Comparison of ENCODE assay signal across 8 mouse cellular contexts in the genomic region with DNA sequence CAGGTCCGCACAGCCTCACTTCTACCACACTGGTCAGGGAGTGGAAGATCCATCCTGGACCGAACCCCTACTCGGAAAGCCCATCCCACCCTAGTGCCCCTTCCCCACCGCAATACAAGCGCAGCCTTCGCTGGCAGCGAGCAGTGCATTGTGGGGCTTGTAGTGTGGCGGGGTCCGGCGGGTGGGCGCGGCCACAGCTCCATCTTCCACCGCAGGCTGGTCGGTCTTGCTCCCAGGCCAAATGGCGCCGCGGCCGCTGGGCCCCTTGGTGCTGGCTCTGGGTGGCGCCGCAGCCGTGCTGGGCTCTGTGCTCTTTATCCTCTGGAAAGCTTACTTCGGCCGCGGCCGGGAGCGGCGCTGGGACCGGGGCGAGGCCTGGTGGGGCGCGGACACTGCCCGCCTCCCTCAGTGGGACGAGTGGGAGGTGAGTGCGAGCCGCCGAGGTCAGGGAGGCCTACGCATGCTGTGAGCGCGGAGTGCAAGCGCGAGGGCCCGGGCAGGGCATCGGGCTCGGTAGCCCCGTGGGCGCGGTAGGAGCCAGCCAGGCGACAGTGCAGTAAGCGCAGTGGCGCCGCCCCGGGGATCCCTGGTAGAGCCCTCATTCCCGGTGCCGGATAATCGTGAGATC. TPM values are rescaled to one million over a fixed set of nuclear protein-coding genes. Genes with fewer than 3 reads are reported as not detected.
DNase-seq lines count a peak whose midpoint lies in the region; ATAC-seq and TF ChIP-seq lines count a peak whose summit lies in the region.

A gene (plus strand): TSS at position 162 of the 628 bp plus-strand sequence.

- H3K36me3 ChIP-seq in CH12.LX (replicated peaks in 1 of 2; ENCODE audit: control insufficient read depth in 1 of 2, insufficient read depth in 1 of 2, low read length in 1 of 2), result peaks cover 2 to 11% of the 10 kb centered on the region in 2 experiments
- H3K36me3 ChIP-seq in forebrain, embryonic 13.5 days (ENCODE audit: poor library complexity, severe bottlenecking), result peaks cover 33% of the 10 kb centered on the region
- H3K36me3 ChIP-seq in heart, postnatal 0 days (replicated peaks; ENCODE audit: control insufficient read depth, insufficient read depth, low read length), result peaks cover 27% of the 10 kb centered on the region
- H3K36me3 ChIP-seq in neural tube, embryonic 15.5 days, result peaks cover 27% of the 10 kb centered on the region
- H3K36me3 ChIP-seq in thymus, adult 2 months (ENCODE audit: control insufficient read depth, insufficient read depth, low read length), result no peaks in the 10 kb centered on the region

- dilution Hi-C loops in CH12.LX (cut with MboI; ENCODE audit: extremely low pct_ligation_motif_present, extremely low pct_unique_long_range_greater_than_20kb, low sequenced_read_pairs), result no loop called here

- peak within 1 kb of the TSS; percentile 72 for H3K4me2 ChIP-seq in CH12.LX (ENCODE audit: insufficient read depth, low read depth, poor library complexity, severe bottlenecking)
- H3K4me2 ChIP-seq in forebrain, embryonic 13.5 days, result peak within 1 kb of the TSS; percentile 76
- H3K4me2 ChIP-seq in heart, postnatal 0 days (ENCODE audit: low read depth, low read length), result peak within 1 kb of the TSS; percentile 73
- peak within 1 kb of the TSS; percentile 88 for H3K4me2 ChIP-seq in neural tube, embryonic 15.5 days

- no peaks in the 10 kb centered on the region for H3K79me2 ChIP-seq in CH12.LX (replicated peaks; ENCODE audit: control insufficient read depth, extremely low read depth, insufficient read depth, poor library complexity, severe bottlenecking)

- no peak for TF ChIP-seq EP300 in CH12.LX (IDR thresholded peaks at IDR 0.05; ENCODE audit: low read length)
- TF ChIP-seq EP300 in heart, postnatal 0 days (IDR thresholded peaks at IDR 0.05; ENCODE audit: low read depth), result no peak

- H3K27ac ChIP-seq in CH12.LX (ENCODE audit: insufficient read depth, low read depth), result peak within 1 kb of the TSS; percentile 21; the same call in 1 of the 2 replicates
- H3K27ac ChIP-seq in forebrain, embryonic 13.5 days, result peak within 1 kb of the TSS; percentile 68
- peak within 1 kb of the TSS; percentile 75 for H3K27ac ChIP-seq in heart, postnatal 0 days (ENCODE audit: low read depth)
- peak within 1 kb of the TSS; percentile 86 for H3K27ac ChIP-seq in neural tube, embryonic 15.5 days (replicated peaks)
- H3K27ac ChIP-seq in thymus, adult 2 months (ENCODE audit: control insufficient read depth, insufficient read depth, low read length), result no peak within 1 kb of the TSS

- DNase-seq in CH12.LX (ENCODE audit: extremely low read depth), result no peak
- DNase-seq in brain, embryonic 18.5 days (ENCODE audit: low read depth, low spot score), result peak; percentile 39
- DNase-seq in heart, postnatal 0 days (ENCODE audit: low spot score), result peak; percentile 62
- DNase-seq in kidney, postnatal 36 days, result peak; percentile 84 to 89
- peak; percentile 78 for DNase-seq in lung, adult 2 months
- DNase-seq in thymus, adult 2 months, result peak; percentile 68

- in situ Hi-C loops in CH12.LX (cut with MboI; ENCODE audit: low pct_ligation_motif_present, low pct_unique_long_range_greater_than_20kb, low sequenced_read_pairs), result no loop called here

- no peaks in the 10 kb centered on the region for H3K9me3 ChIP-seq in CH12.LX (replicated peaks; ENCODE audit: low read length)
- no peaks in the 10 kb centered on the region for H3K9me3 ChIP-seq in forebrain, embryonic 13.5 days (replicated peaks)
- no peaks in the 10 kb centered on the region for H3K9me3 ChIP-seq in heart, postnatal 0 days (replicated peaks; ENCODE audit: control insufficient read depth, low read length)
- H3K9me3 ChIP-seq in neural tube, embryonic 15.5 days (replicated peaks), result no peaks in the 10 kb centered on the region

- TF ChIP-seq POLR2A in CH12.LX (IDR thresholded peaks at IDR 0.05; ENCODE audit: low read depth, low read length), result peak; percentile 60
- TF ChIP-seq POLR2A in lung, adult 2 months (IDR thresholded peaks at IDR 0.05; ENCODE audit: borderline replicate concordance, extremely low read depth, low read depth, low read length), result 0 out of 2 replicates have a peak, but pooled peaks have one; percentile 7
- TF ChIP-seq POLR2A in thymus, adult 2 months (IDR thresholded peaks at IDR 0.05; ENCODE audit: control insufficient read depth, extremely low read depth, insufficient read depth, low read length, poor library complexity), result no peak

- peak within 1 kb of the TSS; percentile 78 for H3K9ac ChIP-seq in CH12.LX (ENCODE audit: insufficient read depth, low read depth)
- H3K9ac ChIP-seq in forebrain, embryonic 13.5 days, result peak within 1 kb of the TSS; percentile 94
- peak within 1 kb of the TSS; percentile 73 for H3K9ac ChIP-seq in heart, postnatal 0 days (replicated peaks; ENCODE audit: low read depth, low read length)
- peak within 1 kb of the TSS; percentile 97 for H3K9ac ChIP-seq in neural tube, embryonic 15.5 days (replicated peaks)

- TF ChIP-seq RAD21 in CH12.LX (IDR thresholded peaks at IDR 0.05; ENCODE audit: low read depth, low read length), result no peak

- H3K4me1 ChIP-seq in CH12.LX (ENCODE audit: control insufficient read depth in 1 of 2, insufficient read depth in 2 of 2), result peaks cover 13 to 21% of the 10 kb centered on the region in 2 experiments; a peak in 3 of 4 replicates
- peaks cover 31% of the 10 kb centered on the region for H3K4me1 ChIP-seq in forebrain, embryonic 13.5 days
- H3K4me1 ChIP-seq in heart, postnatal 0 days (ENCODE audit: control insufficient read depth, insufficient read depth), result peaks cover 8% of the 10 kb centered on the region
- H3K4me1 ChIP-seq in lung, adult 2 months (ENCODE audit: control insufficient read depth, insufficient read depth, low read length), result peaks cover 4% of the 10 kb centered on the region; the same call in 1 of the 2 replicates
- peaks cover 42% of the 10 kb centered on the region for H3K4me1 ChIP-seq in neural tube, embryonic 15.5 days
- H3K4me1 ChIP-seq in thymus, adult 2 months (replicated peaks; ENCODE audit: control insufficient read depth, insufficient read depth, low read length), result peaks cover 7% of the 10 kb centered on the region

- peaks cover 9% of the 10 kb centered on the region for H3K27me3 ChIP-seq in CH12.LX (replicated peaks)
- peaks cover 8% of the 10 kb centered on the region; the same call in 1 of the 2 replicates for H3K27me3 ChIP-seq in forebrain, embryonic 13.5 days
- no peaks in the 10 kb centered on the region for H3K27me3 ChIP-seq in heart, postnatal 0 days (ENCODE audit: control insufficient read depth, insufficient read depth, low read length)
- H3K27me3 ChIP-seq in neural tube, embryonic 15.5 days (replicated peaks), result no peaks in the 10 kb centered on the region
- no peaks in the 10 kb centered on the region for H3K27me3 ChIP-seq in thymus, adult 2 months (ENCODE audit: control insufficient read depth, insufficient read depth, low read length)

- peak; percentile 95 for ATAC-seq in forebrain, embryonic 13.5 days
- peak; percentile 89 for ATAC-seq in heart, postnatal 0 days (ENCODE audit: insufficient read depth, low read depth)
- ATAC-seq in neural tube, embryonic 15.5 days (ENCODE audit: low FRiP score), result peak; percentile 92

- TF ChIP-seq CTCF in CH12.LX (conservative IDR thresholded peaks at IDR 0.05 in 1 of 2, IDR thresholded peaks at IDR 0.05 in 1 of 2; ENCODE audit: low read depth in 2 of 2, low read length in 2 of 2), result peak in 1 of 2 experiments; percentile 12; a peak in 1 of 4 replicates
- no peak for TF ChIP-seq CTCF in heart, postnatal 0 days (IDR thresholded peaks at IDR 0.05; ENCODE audit: low read depth)
- no peak for TF ChIP-seq CTCF in lung, adult 2 months (IDR thresholded peaks at IDR 0.05; ENCODE audit: insufficient read depth, low read length)
- no peak for TF ChIP-seq CTCF in thymus, adult 2 months (IDR thresholded peaks at IDR 0.05; ENCODE audit: borderline replicate concordance, control insufficient read depth, extremely low read depth, insufficient read depth, low read length, poor library complexity)

- peak within 1 kb of the TSS; percentile 47 to 83 (median 65) for H3K4me3 ChIP-seq in CH12.LX (replicated peaks in 1 of 3; ENCODE audit: low read depth in 2 of 3, low read length in 2 of 3, poor library complexity in 1 of 3)
- peak within 1 kb of the TSS; percentile 99 for H3K4me3 ChIP-seq in forebrain, embryonic 13.5 days
- peak within 1 kb of the TSS; percentile 86 for H3K4me3 ChIP-seq in heart, postnatal 0 days (ENCODE audit: low read depth, low read length)
- H3K4me3 ChIP-seq in lung, adult 2 months (replicated peaks; ENCODE audit: extremely low read depth, low read depth, low read length), result peak within 1 kb of the TSS; percentile 72
- peak within 1 kb of the TSS; percentile 100 for H3K4me3 ChIP-seq in neural tube, embryonic 15.5 days (replicated peaks)
- peak within 1 kb of the TSS; percentile 64 for H3K4me3 ChIP-seq in thymus, adult 2 months (ENCODE audit: control insufficient read depth, insufficient read depth, low read length)

- WGBS in forebrain, embryonic 13.5 days, result under 1% methylated on average over 55 of the region's 55 CpGs
- WGBS in heart, postnatal 0 days, result under 1% methylated on average over 55 of the region's 55 CpGs
- WGBS in lung, adult 2 months, result under 1% methylated on average over 55 of the region's 55 CpGs
- WGBS in neural tube, embryonic 15.5 days, result under 1% methylated on average over 54 of the region's 55 CpGs
- WGBS in thymus, adult 2 months, result 1% methylated on average over 55 of the region's 55 CpGs

TF ChIP-seq in CH12.LX, 34 proteins besides CTCF, POLR2A, EP300 and RAD21:
- peak; percentile 86 for TF ChIP-seq HCFC1 (IDR thresholded peaks at IDR 0.05; ENCODE audit: low read depth, low read length)
- TF ChIP-seq NRF1 (IDR thresholded peaks at IDR 0.05; ENCODE audit: low read depth, low read length), result peak; percentile 49; the same call in 1 of the 2 replicates
- no peak for TF ChIP-seq ZNF384 (IDR thresholded peaks at IDR 0.05; ENCODE audit: low read depth, low read length)
- no peak for TF ChIP-seq TBP (conservative IDR thresholded peaks at IDR 0.05; ENCODE audit: low read depth, low read length)
- peak; percentile 25; the same call in 1 of the 2 replicates for TF ChIP-seq MAX (IDR thresholded peaks at IDR 0.05; ENCODE audit: low read length)
- 0 out of 2 replicates have a peak, but pooled peaks have one; percentile 51 for TF ChIP-seq KAT2A (IDR thresholded peaks at IDR 0.05; ENCODE audit: insufficient replicate concordance, low read length)
- TF ChIP-seq ETS1 (conservative IDR thresholded peaks at IDR 0.05; ENCODE audit: low read depth, low read length), result no peak

RNA-seq across cellular contexts. Expression of the gene that starts here (rescaled TPM):
- 14.6 and 17.4 TPM in 2 replicates for total RNA-seq in CH12.LX (2012; rRNA removed)
- total RNA-seq in CH12.LX (2014; rRNA removed), result 1.7 TPM in 2 replicates
- polyA plus RNA-seq in CH12.LX (2012; ENCODE audit: insufficient read length, low read depth), result 2.5 and 2.9 TPM in 2 replicates
- 52.1 and 53.5 TPM in 2 replicates for polyA plus RNA-seq in forebrain, embryonic 13.5 days (2015; fragmentation: Nextera tagmentation; extraction: Ambion mirVana)
- total RNA-seq in heart, postnatal 0 days (2014; rRNA removed; ENCODE audit: low replicate concordance), result 13.6 and 85.9 TPM in 2 replicates
- polyA plus RNA-seq in heart, postnatal 0 days (2015; fragmentation: Nextera tagmentation; extraction: Ambion mirVana), result 9.4 and 10.7 TPM in 2 replicates
- polyA plus RNA-seq in lung, adult 2 months (2012; rRNA removed), result 30.8 and 41.5 TPM in 2 replicates
- 81.9 and 93.8 TPM in 2 replicates for polyA plus RNA-seq in neural tube, embryonic 15.5 days (2015; fragmentation: Nextera tagmentation; extraction: Ambion mirVana)
- 19.8 and 20.5 TPM in 2 replicates for polyA plus RNA-seq in thymus, adult 2 months (2012; rRNA removed)
